Mouse (Mus musculus) heart, postnatal 36 days (tissue): ENCODE data around the gene Gm29609. TPM values are rescaled to one million over a fixed set of nuclear protein-coding genes. Genes with fewer than 3 reads are reported as not detected.
A peak's percentile ranks its signal among the peaks of the same experiment; 100 is the strongest.

Experiments used
- DNase-seq, 2 experiments: peaks; one replicate each; pipeline ENCODE4 v3.0.0; 2021 to 2022
- intact Hi-C: fragments of 180-260 bp; cut with DNase I; formaldehyde crosslinking; loops from one replicate; pipeline ENCODE4 v1.15.1; 2025
- total RNA-seq, 2 experiments: library from RNA; stranded (reverse); gene quantifications; 2 replicates each; pipeline ENCODE4 v1.2.3; 2021

Gm29609 gene
- total RNA-seq, 2 experiments from 2014 or later, result 0.68 to 1.6 TPM

- DNase-seq, result peak; percentile 76 to 84
- intact Hi-C loops, result loop anchor here (5.0 kb wide), 1 partner anchor 173 kb away; no protein-coding TSS in a partner anchor
These were observed 25.6 kb downstream of the Gm29609 start, which contains the start of gene Mpv17 for GRCm38 (mm10) chr5:31154152-31154553. Gene Mpv17 (minus strand): TSS chr5:31154251.

GRCm38 (mm10) chr5:31153516-31154151 lies 26.1 kb downstream of the Gm29609 start:
- intact Hi-C loops, result loop anchor here (5.0 kb wide), 1 partner anchor 174 kb away; no protein-coding TSS in a partner anchor
- DNase-seq, result peak in 1 of 2 experiments; percentile 47

GRCm38 (mm10) chr5:31151746-31152145 lies 28.0 kb downstream of the Gm29609 start:
- intact Hi-C loops, result loop anchor here (5.0 kb wide), 1 partner anchor 176 kb away; no protein-coding TSS in a partner anchor
- DNase-seq, result peak in 1 of 2 experiments; percentile 40

- no peak for DNase-seq
- intact Hi-C loops, result loop anchor here (5.0 kb wide), 1 partner anchor 178 kb away; no protein-coding TSS in a partner anchor
These were observed 29.9 kb downstream of the Gm29609 start for GRCm38 (mm10) chr5:31149781-31150180.

- intact Hi-C loops, result no loop called here
- no peak for DNase-seq
These were observed 40.7 kb downstream of the Gm29609 start for GRCm38 (mm10) chr5:31138968-31139425.

- no peak for DNase-seq
- intact Hi-C loops, result no loop called here
These were observed 41.3 kb downstream of the Gm29609 start, which contains the start of gene Ucn for GRCm38 (mm10) chr5:31138241-31138967. Gene Ucn (minus strand): TSS chr5:31138829.

GRCm38 (mm10) chr5:31137658-31138057 lies 42.1 kb downstream of the Gm29609 start:
- intact Hi-C loops, result no loop called here

GRCm38 (mm10) chr5:31136730-31137424 lies 42.8 kb downstream of the Gm29609 start:
- DNase-seq, result no peak
- intact Hi-C loops, result no loop called here

More at GRCm38 (mm10) chr5:31137658-31138057, 42.1 kb downstream of the Gm29609 start:
- DNase-seq, result no peak

GRCm38 (mm10) chr5:31126050-31126449 lies 53.7 kb downstream of the Gm29609 start:
- intact Hi-C loops, result no loop called here
- DNase-seq, result no peak

- no peak for DNase-seq
- intact Hi-C loops, result no loop called here
These were observed 56.2 kb downstream of the Gm29609 start for GRCm38 (mm10) chr5:31123481-31123880.

GRCm38 (mm10) chr5:31121111-31121510 lies 58.6 kb downstream of the Gm29609 start:
- intact Hi-C loops, result no loop called here
- DNase-seq, result no peak

GRCm38 (mm10) chr5:31116912-31117311 lies 62.8 kb downstream of the Gm29609 start:
- DNase-seq, result no peak
- intact Hi-C loops, result no loop called here

GRCm38 (mm10) chr5:31116354-31116753 lies 63.4 kb downstream of the Gm29609 start, which contains the start of gene Trim54:
Gene Trim54 (plus strand): TSS chr5:31116712.
- intact Hi-C loops, result no loop called here
- DNase-seq, result peak in 1 of 2 experiments; percentile 47

- no peak for DNase-seq
- intact Hi-C loops, result loop anchor here (2.0 kb wide), 1 partner anchor 28 kb away; no protein-coding TSS in a partner anchor
These were observed 68.9 kb downstream of the Gm29609 start for GRCm38 (mm10) chr5:31110781-31111180.

- DNase-seq, result no peak
- intact Hi-C loops, result loop anchor here (5.0 kb wide), 1 partner anchor 56 kb away; the partner anchor contains the start of gene Cad
These were observed 71.7 kb downstream of the Gm29609 start, which contains the start of gene Slc30a3 for GRCm38 (mm10) chr5:31108000-31108490. Gene Slc30a3 (minus strand): TSS chr5:31108237.

GRCm38 (mm10) chr5:31105814-31106335 lies 73.8 kb downstream of the Gm29609 start, which contains the start of gene Dnajc5g:
Gene Dnajc5g (plus strand): TSS chr5:31106285.
- no peak for DNase-seq
- intact Hi-C loops, result loop anchor here (5.0 kb wide), 1 partner anchor 54 kb away; the partner anchor contains the start of gene Cad

GRCm38 (mm10) chr5:31095711-31096480 lies 83.8 kb downstream of the Gm29609 start:
- intact Hi-C loops, result no loop called here
- no peak for DNase-seq

GRCm38 (mm10) chr5:31094799-31095691 lies 84.7 kb downstream of the Gm29609 start:
- intact Hi-C loops, result no loop called here

More at GRCm38 (mm10) chr5:31094799-31095691, 84.7 kb downstream of the Gm29609 start:
- DNase-seq, result peak; percentile 61 to 63
